Mouse (Mus musculus): Measurements from ENCODE around the gene Cdc42se1. TPM values are rescaled to one million over a fixed set of nuclear protein-coding genes. Genes with fewer than 3 reads are reported as not detected.

The Cdc42se1 gene
- polyA plus RNA-seq, 1 experiment from 2014 or later, result 92.6 TPM

- no peak overlapping the region for H3K4me2 ChIP-seq (ENCODE audit: low read length)
Measured at GRCm38 (mm10) chr3:95270766-95271364, 42.3 kb downstream of the Cdc42se1 start.

DNA sequence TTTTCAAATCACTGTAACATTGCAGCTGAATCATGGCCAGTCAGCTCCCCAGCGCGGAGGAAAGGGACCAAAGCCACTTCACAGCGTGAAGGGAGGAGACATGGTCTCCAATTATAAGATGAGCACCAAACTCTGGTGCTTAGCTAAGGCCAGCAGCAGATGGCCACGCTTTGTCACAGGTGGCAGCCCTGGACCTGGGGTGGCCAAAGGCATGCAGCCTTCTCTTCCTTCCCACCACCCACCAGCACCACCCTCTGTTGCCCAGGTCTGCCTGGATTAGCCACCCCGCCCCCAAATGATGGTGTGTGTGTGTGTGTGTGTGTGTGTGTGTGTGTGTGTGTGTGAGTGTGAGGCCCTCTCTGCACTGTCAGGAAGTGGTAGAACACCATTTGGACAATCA lies 44.9 kb downstream of the Cdc42se1 start:
- H3K4me1 ChIP-seq (replicated peaks; ENCODE audit: control insufficient read depth, insufficient read depth, low read length), result no peaks in the 10 kb centered on the region; the same call in 1 of the 2 replicates
- H3K27me3 ChIP-seq (replicated peaks; ENCODE audit: control insufficient read depth, insufficient read depth, low read length), result no peaks in the 10 kb centered on the region
- H3K4me2 ChIP-seq (ENCODE audit: low read length), result no peak overlapping the region
- WGBS, result 89% methylated on average over 5 of the region's 5 CpGs
- H3K4me3 ChIP-seq (ENCODE audit: low read depth, low read length), result no peak overlapping the region
- H3K9ac ChIP-seq (ENCODE audit: low read length), result no peak overlapping the region
- DNase-seq (ENCODE audit: low spot score), result no peak
- peaks cover 14% of the 10 kb centered on the region for H3K36me3 ChIP-seq (ENCODE audit: control insufficient read depth, insufficient read depth, low read length)
- no peak for ATAC-seq (replicated peaks; ENCODE audit: low FRiP score, low TSS enrichment, low read depth)
- H3K27ac ChIP-seq (ENCODE audit: low read depth), result no peak overlapping the region
- H3K9me3 ChIP-seq (ENCODE audit: control insufficient read depth, low read length), result no peaks in the 10 kb centered on the region

More at GRCm38 (mm10) chr3:95270766-95271364, 42.3 kb downstream of the Cdc42se1 start:
- H3K27me3 ChIP-seq (replicated peaks; ENCODE audit: control insufficient read depth, insufficient read depth, low read length), result no peaks in the 10 kb centered on the region
- 80% methylated on average over 12 of the region's 12 CpGs for WGBS
- DNase-seq (ENCODE audit: low spot score), result no peak
- ATAC-seq (replicated peaks; ENCODE audit: low FRiP score, low TSS enrichment, low read depth), result no peak
- no peak overlapping the region for H3K4me3 ChIP-seq (ENCODE audit: low read depth, low read length)
- peaks cover 37% of the 10 kb centered on the region for H3K36me3 ChIP-seq (ENCODE audit: control insufficient read depth, insufficient read depth, low read length)
- H3K9ac ChIP-seq (ENCODE audit: low read length), result no peak overlapping the region
- H3K9me3 ChIP-seq (ENCODE audit: control insufficient read depth, low read length), result no peaks in the 10 kb centered on the region
- no peak overlapping the region for H3K27ac ChIP-seq (ENCODE audit: low read depth)
- H3K4me1 ChIP-seq (replicated peaks; ENCODE audit: control insufficient read depth, insufficient read depth, low read length), result no peaks in the 10 kb centered on the region; the same call in 1 of the 2 replicates

- no peak for ATAC-seq (replicated peaks; ENCODE audit: low FRiP score, low TSS enrichment, low read depth)
- Histone ChIP-seq H3K4me1 (replicated peaks; ENCODE audit: control insufficient read depth, insufficient read depth, low read length) (no peaks in the 10 kb centered on the region; the same call in 1 of the 2 replicates), H3K4me2 (ENCODE audit: low read length) (no peak overlapping the region), H3K9ac (ENCODE audit: low read length) (no peak overlapping the region), H3K36me3 (ENCODE audit: control insufficient read depth, insufficient read depth, low read length) (peaks cover 5% of the 10 kb centered on the region; the same call in 1 of the 2 replicates), H3K4me3 (ENCODE audit: low read depth, low read length) (no peak overlapping the region), H3K27me3 (replicated peaks; ENCODE audit: control insufficient read depth, insufficient read depth, low read length) (no peaks in the 10 kb centered on the region), H3K9me3 (ENCODE audit: control insufficient read depth, low read length) (no peaks in the 10 kb centered on the region), H3K27ac (ENCODE audit: low read depth) (no peak overlapping the region)
- WGBS, result 93% methylated on average over 4 of the region's 4 CpGs
- DNase-seq (ENCODE audit: low spot score), result no peak
Measured at GRCm38 (mm10) chr3:95274453-95274852, 45.9 kb downstream of the Cdc42se1 start.

DNA sequence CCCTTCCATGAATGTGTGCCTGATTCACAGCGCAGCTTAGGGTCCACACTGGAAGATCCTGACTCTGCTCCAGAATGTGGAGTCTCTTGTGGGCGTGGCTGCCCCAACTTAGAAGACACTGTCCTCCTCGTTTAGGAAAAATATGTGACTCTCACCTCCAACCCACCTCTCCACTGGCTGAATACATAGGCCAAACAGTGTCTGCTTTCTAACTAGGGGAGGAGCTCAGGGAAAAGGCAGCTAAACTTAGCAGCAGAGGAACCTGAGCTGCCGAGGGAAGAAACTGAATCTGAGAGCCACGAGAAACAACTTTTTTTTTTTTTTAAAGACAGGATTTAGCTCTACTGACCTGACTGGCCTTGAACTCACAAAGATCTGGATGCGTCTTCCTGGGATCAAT lies 46.6 kb downstream of the Cdc42se1 start:
- DNase-seq (ENCODE audit: low spot score) (no peak), ATAC-seq (replicated peaks; ENCODE audit: low FRiP score, low TSS enrichment, low read depth) (no peak)
- no peak overlapping the region for H3K9ac ChIP-seq (ENCODE audit: low read length)
- H3K4me2 ChIP-seq (ENCODE audit: low read length), result no peak overlapping the region
- 77% methylated on average over 6 of the region's 6 CpGs for WGBS
- no peak overlapping the region for H3K27ac ChIP-seq (ENCODE audit: low read depth)
- no peaks in the 10 kb centered on the region for H3K9me3 ChIP-seq (ENCODE audit: control insufficient read depth, low read length)
- H3K36me3 ChIP-seq (ENCODE audit: control insufficient read depth, insufficient read depth, low read length), result no peaks in the 10 kb centered on the region
- no peak overlapping the region for H3K4me3 ChIP-seq (ENCODE audit: low read depth, low read length)
- H3K4me1 ChIP-seq (replicated peaks; ENCODE audit: control insufficient read depth, insufficient read depth, low read length), result no peaks in the 10 kb centered on the region; the same call in 1 of the 2 replicates
- no peaks in the 10 kb centered on the region for H3K27me3 ChIP-seq (replicated peaks; ENCODE audit: control insufficient read depth, insufficient read depth, low read length)

DNA sequence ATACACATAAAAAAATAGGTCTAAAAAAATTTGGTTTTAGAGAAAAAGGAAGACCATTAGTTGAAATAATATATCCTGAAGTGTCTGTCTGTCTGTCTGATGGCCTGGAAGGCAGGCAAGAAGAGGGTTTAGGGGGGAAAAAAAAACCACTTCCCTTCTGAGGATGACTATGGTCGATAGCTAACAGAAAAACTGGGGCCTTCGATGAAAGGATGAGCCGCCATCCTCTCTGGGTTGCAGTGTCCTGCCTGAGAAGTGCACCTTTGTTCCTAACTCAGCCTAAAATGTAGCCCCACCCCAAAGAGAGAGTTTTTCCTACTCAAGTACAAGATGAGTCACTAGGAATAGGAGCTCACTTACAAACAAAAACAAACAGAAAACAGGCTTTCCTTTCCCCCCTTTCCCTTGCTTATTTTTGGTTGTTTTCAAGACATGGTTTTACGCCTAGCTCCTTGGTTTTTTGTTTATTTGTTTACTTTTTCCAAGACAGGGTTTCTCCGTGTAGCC lies 47.9 kb downstream of the Cdc42se1 start:
- no peak overlapping the region for H3K9ac ChIP-seq (ENCODE audit: low read length)
- H3K4me3 ChIP-seq (ENCODE audit: low read depth, low read length), result no peak overlapping the region
- no peaks in the 10 kb centered on the region for H3K9me3 ChIP-seq (ENCODE audit: control insufficient read depth, low read length)
- H3K27me3 ChIP-seq (replicated peaks; ENCODE audit: control insufficient read depth, insufficient read depth, low read length), result no peaks in the 10 kb centered on the region
- H3K4me2 ChIP-seq (ENCODE audit: low read length), result no peak overlapping the region
- ATAC-seq (replicated peaks; ENCODE audit: low FRiP score, low TSS enrichment, low read depth) (no peak), DNase-seq (ENCODE audit: low spot score) (no peak)
- peaks cover 6% of the 10 kb centered on the region for H3K4me1 ChIP-seq (replicated peaks; ENCODE audit: control insufficient read depth, insufficient read depth, low read length)
- H3K27ac ChIP-seq (ENCODE audit: low read depth), result no peak overlapping the region
- WGBS, result 76% methylated on average over 5 of the region's 5 CpGs
- no peaks in the 10 kb centered on the region for H3K36me3 ChIP-seq (ENCODE audit: control insufficient read depth, insufficient read depth, low read length)

DNA sequence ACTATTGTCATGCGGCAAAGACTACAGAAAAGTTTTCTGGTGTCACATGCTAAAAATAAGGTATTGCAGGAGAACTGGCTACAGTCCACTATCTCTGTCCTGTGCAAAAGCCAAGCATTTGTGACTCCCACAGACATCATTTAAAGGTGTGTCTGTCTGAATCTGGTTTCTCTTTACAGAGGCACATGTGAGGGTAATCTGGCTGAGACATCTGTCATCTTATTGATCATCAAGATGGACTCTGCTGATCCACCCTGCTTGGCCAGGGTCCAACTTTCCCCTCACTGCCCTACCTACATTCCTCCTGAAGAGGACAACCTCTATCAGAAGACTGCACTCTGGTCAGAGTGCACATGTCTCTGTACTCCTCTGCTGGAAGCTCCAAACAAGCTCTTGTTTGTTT lies 48.6 kb downstream of the Cdc42se1 start:
- Histone ChIP-seq H3K4me3 (ENCODE audit: low read depth, low read length) (no peak overlapping the region), H3K27me3 (replicated peaks; ENCODE audit: control insufficient read depth, insufficient read depth, low read length) (no peaks in the 10 kb centered on the region), H3K4me1 (replicated peaks; ENCODE audit: control insufficient read depth, insufficient read depth, low read length) (peaks cover 6% of the 10 kb centered on the region), H3K4me2 (ENCODE audit: low read length) (no peak overlapping the region), H3K36me3 (ENCODE audit: control insufficient read depth, insufficient read depth, low read length) (no peaks in the 10 kb centered on the region), H3K9ac (ENCODE audit: low read length) (no peak overlapping the region), H3K9me3 (ENCODE audit: control insufficient read depth, low read length) (no peaks in the 10 kb centered on the region), H3K27ac (ENCODE audit: low read depth) (no peak overlapping the region)
- ATAC-seq (replicated peaks; ENCODE audit: low FRiP score, low TSS enrichment, low read depth) (no peak), DNase-seq (ENCODE audit: low spot score) (no peak)
- WGBS, result 92% methylated on average over 1 of the region's 1 CpGs

DNA sequence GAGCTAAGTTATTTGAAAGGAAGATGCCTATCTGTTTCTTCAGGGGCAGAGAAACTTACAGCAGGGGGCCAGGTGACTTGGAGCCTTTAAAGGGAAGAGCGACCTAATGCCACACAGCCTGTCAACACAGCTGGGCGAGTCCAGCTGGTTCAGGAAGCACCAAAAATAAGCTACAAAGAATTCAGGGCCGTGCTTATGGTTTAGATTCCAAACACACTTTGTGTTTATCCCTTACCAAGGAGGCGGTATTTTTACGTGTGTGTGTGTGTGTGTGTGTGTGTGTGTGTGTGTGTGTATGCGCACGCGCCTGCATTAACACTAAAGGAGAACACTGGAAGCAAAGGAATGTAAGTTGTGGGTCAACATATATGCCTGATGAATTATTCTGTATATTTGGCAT lies 52.2 kb downstream of the Cdc42se1 start:
- H3K4me1 ChIP-seq (replicated peaks; ENCODE audit: control insufficient read depth, insufficient read depth, low read length), result peaks cover 21% of the 10 kb centered on the region; the same call in 1 of the 2 replicates
- H3K9me3 ChIP-seq (ENCODE audit: control insufficient read depth, low read length), result no peaks in the 10 kb centered on the region
- peak; percentile 58 for DNase-seq (ENCODE audit: low spot score)
- no peaks in the 10 kb centered on the region for H3K27me3 ChIP-seq (replicated peaks; ENCODE audit: control insufficient read depth, insufficient read depth, low read length)
- peak overlapping the region; percentile 87 for H3K4me3 ChIP-seq (ENCODE audit: low read depth, low read length)
- no peaks in the 10 kb centered on the region for H3K36me3 ChIP-seq (ENCODE audit: control insufficient read depth, insufficient read depth, low read length)
- 15% methylated on average over 8 of the region's 8 CpGs for WGBS
- ATAC-seq (replicated peaks; ENCODE audit: low FRiP score, low TSS enrichment, low read depth), result no peak
- H3K9ac ChIP-seq (ENCODE audit: low read length), result peak overlapping the region; percentile 89
- peak overlapping the region; percentile 84 for H3K27ac ChIP-seq (ENCODE audit: low read depth)
- peak overlapping the region; percentile 84 for H3K4me2 ChIP-seq (ENCODE audit: low read length)

DNA sequence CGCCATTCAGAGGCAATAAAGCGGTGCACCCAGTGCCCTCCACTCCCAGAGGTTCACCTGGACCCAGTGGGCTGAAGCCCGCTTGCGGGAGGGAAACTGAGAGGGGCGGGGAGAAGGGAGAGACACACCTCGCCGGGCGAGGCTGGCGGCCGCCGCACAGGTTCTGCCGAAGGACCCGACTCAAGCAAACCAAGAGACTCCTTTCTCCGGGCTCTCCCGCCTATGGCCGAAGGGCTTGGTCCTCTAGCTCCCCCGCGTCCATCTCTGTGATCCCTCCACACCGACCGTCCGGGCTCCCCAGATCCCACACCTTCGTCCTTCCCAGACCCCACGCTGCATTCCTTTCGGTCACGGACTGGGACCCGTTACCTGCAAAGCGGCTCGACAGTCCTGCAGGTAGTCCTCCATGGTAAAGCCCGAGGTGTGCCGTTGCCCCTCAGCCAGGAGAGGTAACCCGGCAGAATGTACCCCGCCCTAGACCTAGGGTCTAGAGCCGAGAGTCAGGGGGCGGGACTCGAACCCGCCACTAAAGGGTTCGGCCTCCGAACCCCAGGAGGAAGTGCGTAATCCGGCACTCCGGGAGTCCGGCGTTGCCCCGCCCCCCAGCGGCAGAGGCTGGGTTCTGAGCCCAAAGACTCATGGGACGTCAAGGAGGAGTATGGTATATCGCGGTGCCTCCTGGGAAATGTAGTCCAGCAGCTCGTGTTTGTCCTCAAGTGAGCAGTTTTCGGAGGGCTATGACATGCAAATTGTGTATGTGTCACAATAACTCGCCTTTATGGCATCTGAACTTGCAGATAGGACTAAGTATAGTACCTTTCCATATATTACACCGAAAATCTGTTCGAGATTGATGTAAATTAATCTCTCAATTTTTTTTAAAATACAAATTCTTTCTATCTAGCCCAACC lies 52.9 kb downstream of the Cdc42se1 start, which contains the start of the genes Mindy1 and Prune1:
Mindy1 (plus strand) TSS at position 130 of the 911 bp plus-strand sequence.
Prune1 (minus strand) TSS at position 861 of the 911 bp plus-strand sequence.
- H3K36me3 ChIP-seq (ENCODE audit: control insufficient read depth, insufficient read depth, low read length), result no peaks in the 10 kb centered on the region
- ATAC-seq (replicated peaks; ENCODE audit: low FRiP score, low TSS enrichment, low read depth) (peak; percentile 92), DNase-seq (ENCODE audit: low spot score) (peak; percentile 97)
- peak within 1 kb of the TSS; percentile 92 for H3K27ac ChIP-seq (ENCODE audit: low read depth)
- WGBS, result under 1% methylated on average over 52 of the region's 53 CpGs
- no peaks in the 10 kb centered on the region for H3K9me3 ChIP-seq (ENCODE audit: control insufficient read depth, low read length)
- H3K4me2 ChIP-seq (ENCODE audit: low read length), result peak within 1 kb of the TSS; percentile 84
- H3K4me1 ChIP-seq (replicated peaks; ENCODE audit: control insufficient read depth, insufficient read depth, low read length), result peaks cover 21% of the 10 kb centered on the region; the same call in 1 of the 2 replicates
- H3K9ac ChIP-seq (ENCODE audit: low read length), result peak within 1 kb of the TSS; percentile 89
- peak within 1 kb of the TSS; percentile 87 for H3K4me3 ChIP-seq (ENCODE audit: low read depth, low read length)
- H3K27me3 ChIP-seq (replicated peaks; ENCODE audit: control insufficient read depth, insufficient read depth, low read length), result no peaks in the 10 kb centered on the region
